Mouse (Mus musculus): ENCODE results near the gene Tnp1.

The Tnp1 gene

DNA sequence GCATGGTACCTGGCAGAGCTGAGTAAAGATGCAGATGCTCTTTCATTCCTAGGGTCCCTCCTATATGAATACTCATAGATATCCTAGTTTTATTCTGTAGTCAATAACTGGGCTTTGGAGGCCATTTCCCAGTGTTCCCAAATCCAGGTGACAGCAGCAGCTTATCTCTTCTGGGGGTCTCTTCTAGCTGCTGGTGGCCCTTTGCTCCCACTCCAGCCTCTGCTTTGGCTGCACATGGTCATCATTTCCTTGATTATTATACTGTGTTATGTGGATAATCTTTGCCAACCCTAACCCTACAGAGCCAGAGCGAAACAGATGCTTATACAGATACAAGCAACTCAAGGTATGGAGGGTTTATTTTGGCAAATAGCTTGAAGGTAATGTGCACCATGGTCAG, 8.9 kb downstream of the Tnp1 start:
- no peak for DNase-seq (ENCODE audit: low read depth in 2 of 2, low spot score in 2 of 2)

DNA sequence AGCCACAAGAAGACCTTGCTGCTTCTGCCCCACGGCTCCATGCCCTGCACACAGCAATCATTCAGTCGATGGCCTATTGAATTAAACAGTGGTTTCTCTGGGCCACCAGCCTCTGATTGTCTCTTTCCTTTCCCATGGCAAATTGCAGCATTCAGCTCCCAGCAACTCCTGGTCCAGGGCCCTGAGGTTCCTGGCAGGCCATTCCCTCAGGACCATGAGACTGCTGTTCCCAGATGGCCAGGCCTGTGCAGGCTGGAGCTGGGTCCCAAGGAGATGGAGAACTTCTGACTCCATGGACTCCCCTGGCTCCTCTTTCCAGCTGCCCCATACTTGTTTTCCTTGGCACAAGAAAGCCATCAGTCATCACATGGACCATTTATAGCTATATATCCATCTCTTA, 10.8 kb downstream of the Tnp1 start:
- no peak for DNase-seq (ENCODE audit: low read depth in 2 of 2, low spot score in 2 of 2)

- no peak for DNase-seq (ENCODE audit: low read depth in 2 of 2, low spot score in 2 of 2)
Observed at GRCm38 (mm10) chr1:73002637-73003036, 13.1 kb downstream of the Tnp1 start.

DNA sequence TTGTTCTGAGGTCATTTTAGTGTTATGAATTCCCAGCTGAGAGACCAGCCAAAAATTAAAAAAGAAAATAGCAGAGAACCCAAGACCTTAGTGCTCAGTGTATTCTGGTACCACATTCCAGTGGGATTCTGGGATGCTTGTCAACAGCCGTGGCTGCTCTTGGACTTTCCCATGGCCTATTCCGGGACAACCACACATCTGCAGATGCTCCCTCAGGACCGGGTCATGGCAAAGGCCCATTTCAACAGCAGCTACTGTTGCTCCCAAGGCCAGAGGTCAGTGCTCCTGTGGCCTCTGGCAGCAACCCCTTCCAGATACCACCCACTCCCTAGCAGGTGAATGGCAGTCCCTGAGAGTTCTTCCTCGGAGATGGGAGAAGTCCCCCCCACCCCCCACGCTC, 13.7 kb downstream of the Tnp1 start:
- no peak for DNase-seq (ENCODE audit: low read depth in 2 of 2, low spot score in 2 of 2)

DNA sequence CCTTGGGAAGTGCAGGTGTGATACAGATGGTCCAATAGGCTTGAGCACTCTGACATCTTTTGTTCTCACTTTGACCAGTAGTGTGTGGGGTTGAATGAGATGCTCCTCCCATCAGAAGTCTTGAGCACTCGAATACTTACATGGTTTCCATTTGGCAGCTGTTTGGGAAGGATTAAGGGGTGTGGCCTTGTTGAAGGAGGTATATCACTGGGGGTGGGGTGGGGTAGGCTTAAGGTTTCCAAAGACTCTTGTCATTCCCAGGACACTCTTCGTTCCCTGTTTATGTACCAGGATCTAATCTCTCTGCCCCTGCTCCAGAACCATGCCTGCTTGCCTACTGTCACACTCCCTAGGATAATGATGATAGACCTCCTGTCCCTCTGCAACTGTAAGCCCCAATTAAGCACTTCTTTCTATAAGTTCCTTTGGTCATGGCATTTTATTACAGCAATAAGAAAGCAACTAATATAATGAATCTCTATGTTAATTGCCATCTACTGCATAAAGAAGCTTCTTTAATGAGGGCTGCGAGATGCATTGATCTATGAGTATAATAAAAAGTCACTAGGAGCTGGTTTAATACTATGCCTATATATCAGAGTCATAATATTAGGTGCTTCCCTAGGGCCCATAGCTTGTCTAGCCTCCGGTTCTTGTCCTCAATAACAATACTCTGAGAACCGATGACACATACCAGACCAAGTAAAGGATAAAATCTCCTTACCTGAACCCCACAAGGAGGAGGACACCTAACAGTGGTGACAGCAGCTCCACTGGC, 20.8 kb downstream of the Tnp1 start:
- DNase-seq (ENCODE audit: low read depth in 2 of 2, low spot score in 2 of 2), result no peak

GRCm38 (mm10) chr1:72992944-72993464, 22.7 kb downstream of the Tnp1 start:
- no peak for DNase-seq (ENCODE audit: low read depth in 2 of 2, low spot score in 2 of 2)

GRCm38 (mm10) chr1:72992209-72992608, 23.5 kb downstream of the Tnp1 start:
- DNase-seq (ENCODE audit: low read depth in 2 of 2, low spot score in 2 of 2), result no peak

DNA sequence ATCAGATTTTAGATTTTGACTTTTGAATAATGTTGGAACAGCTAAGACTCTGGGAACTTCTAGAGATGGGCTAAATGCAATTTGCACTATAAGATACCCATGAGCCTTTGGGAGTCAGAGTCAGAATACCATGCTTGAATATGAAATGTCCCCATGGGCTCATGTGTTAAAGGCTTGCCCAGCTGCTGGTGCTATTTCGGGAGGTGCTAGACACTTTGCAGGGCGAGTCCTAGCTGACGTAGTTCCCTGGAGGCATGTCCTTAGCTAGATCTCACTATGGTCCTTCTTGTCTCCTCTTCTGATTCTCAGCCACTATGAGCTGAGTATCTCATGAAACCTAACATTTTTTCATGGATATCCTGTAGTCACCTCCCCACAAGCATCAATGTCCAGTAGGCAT, 26.8 kb downstream of the Tnp1 start:
- no peak for DNase-seq (ENCODE audit: low read depth in 2 of 2, low spot score in 2 of 2)

GRCm38 (mm10) chr1:72986715-72987114, 29.0 kb downstream of the Tnp1 start:
- no peak for DNase-seq (ENCODE audit: low read depth in 2 of 2, low spot score in 2 of 2)

- DNase-seq (ENCODE audit: low read depth in 2 of 2, low spot score in 2 of 2), result no peak
Observed at GRCm38 (mm10) chr1:72978956-72979355, 36.8 kb downstream of the Tnp1 start.

- no peak for DNase-seq (ENCODE audit: low read depth in 2 of 2, low spot score in 2 of 2)
Observed at GRCm38 (mm10) chr1:72974226-72974625, 41.5 kb downstream of the Tnp1 start.

DNA sequence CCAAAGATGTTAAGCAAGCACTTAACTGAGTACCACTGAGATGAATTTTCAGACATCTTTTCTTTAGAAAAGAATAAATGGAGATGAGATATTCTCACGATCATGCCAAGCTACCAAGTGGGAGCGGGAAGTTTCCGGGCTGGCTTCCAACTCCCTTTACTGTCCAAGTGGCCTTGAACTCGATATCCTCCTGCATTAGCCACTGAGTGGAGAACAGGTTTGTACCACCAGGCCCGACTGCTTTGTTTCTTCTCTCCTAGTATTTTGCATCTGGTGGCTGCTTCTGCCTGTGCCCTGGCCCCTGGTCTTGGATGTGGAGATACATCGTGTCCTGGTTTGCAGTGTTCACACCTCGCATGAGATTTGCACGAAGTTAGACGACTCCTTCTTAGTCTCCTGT, 45.2 kb downstream of the Tnp1 start:
- DNase-seq (ENCODE audit: low read depth in 2 of 2, low spot score in 2 of 2), result no peak

DNA sequence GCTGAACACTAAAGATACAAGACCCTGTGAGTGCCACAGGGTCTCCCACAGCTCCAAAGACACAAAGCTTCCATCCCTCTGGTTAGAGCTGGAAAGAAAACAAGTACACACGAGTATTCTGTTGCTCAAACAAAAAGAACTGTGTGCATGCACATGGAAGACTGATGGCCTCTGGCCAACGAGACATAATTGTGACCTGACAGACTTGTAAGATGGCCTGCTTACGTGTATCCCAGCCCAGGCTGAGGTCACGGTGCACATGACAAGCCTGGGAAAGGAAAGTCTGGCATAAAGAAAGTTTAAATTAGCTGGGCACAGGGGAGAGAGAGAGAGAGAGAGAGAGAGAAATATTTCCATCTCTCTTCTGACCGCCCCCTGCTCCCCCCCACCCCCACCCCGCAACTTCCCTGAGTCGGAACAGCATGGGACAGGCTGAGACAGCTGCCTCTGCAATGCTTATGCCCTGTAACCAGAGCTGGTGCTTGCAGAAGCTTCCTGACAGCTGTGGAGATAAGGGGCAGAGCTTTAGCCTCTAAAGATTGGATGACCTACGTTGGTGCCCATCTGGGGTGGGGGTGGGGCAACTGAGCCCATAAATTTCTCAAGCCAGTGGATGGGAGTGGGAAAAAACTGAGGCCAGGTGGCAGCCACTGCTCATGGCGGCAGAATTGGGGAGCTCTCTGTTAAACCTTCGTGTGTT, 46.4 kb downstream of the Tnp1 start:
- DNase-seq (ENCODE audit: low read depth in 2 of 2, low spot score in 2 of 2), result no peak

DNA sequence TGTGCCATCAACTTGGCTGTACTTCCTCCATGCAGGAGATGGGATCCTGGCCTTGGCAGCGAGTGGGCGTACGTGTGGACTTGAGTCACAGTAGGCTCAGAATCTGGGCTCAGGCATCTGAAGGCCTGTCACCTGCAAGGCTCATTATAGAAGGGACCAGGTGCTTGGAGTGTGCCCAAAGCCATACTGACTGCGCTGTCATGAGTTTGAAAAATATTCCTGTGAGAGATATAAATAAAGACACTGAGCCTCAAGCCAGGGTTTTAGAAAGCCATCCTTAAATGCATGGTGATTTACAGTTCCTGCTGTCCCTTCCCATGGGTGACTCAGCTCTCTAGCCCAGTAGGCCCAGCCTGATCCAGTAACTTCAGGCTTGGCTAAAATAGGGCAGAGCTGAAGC, 49.3 kb downstream of the Tnp1 start:
- DNase-seq (ENCODE audit: low read depth in 2 of 2, low spot score in 2 of 2), result no peak
